ENCODE assay signal across 19 mouse cellular contexts in genomic region chr7:97426566-97426965, GRCm38 (mm10). TPM values are rescaled to one million over a fixed set of nuclear protein-coding genes. Genes with fewer than 3 reads are reported as not detected.
DNase-seq lines count a peak whose midpoint lies in the region; ATAC-seq and TF ChIP-seq lines count a peak whose summit lies in the region.
"Had no signal": no experiment of that assay in that cellular context is flagged by ENCODE, and none has a peak within 500 bp of the region (broad histone marks: within the 10 kb centered on the region; RNA-seq: fewer than 3 reads in every experiment).

No protein-coding gene starts in this region.

- 55% methylated on average over 6 of the region's 6 CpGs for WGBS in lung, postnatal 0 days
- 74% methylated on average over 6 of the region's 6 CpGs for WGBS in hindbrain, embryonic 13.5 days

- no peak overlapping the region for H3K4me3 ChIP-seq in lung, postnatal 0 days (ENCODE audit: low read depth, low read length)
- no peak overlapping the region for H3K4me3 ChIP-seq in hindbrain, embryonic 13.5 days
- H3K4me3 ChIP-seq: heart, embryonic 15.5 days; left cerebral cortex, adult 2 months; neural tube, embryonic 13.5 days had no signal

- H3K9me3 ChIP-seq in lung, postnatal 0 days (ENCODE audit: low read length), result no peaks in the 10 kb centered on the region
- no peaks in the 10 kb centered on the region for H3K9me3 ChIP-seq in hindbrain, embryonic 13.5 days
- H3K9me3 ChIP-seq: heart, embryonic 15.5 days; neural tube, embryonic 13.5 days had no signal

- intact Hi-C loops in gastrocnemius, postnatal 14 days (cut with DNase I; ENCODE audit: low total_unique reads), result loop anchor here (5.0 to 10.0 kb wide), 2 partner anchors 51 to 148 kb away; partner anchors contain the start of genes Aamdc and Rsf1

- peak; percentile 33; the same call in 1 of the 2 replicates for ATAC-seq in lung, postnatal 0 days
- ATAC-seq in hindbrain, embryonic 13.5 days (ENCODE audit: low FRiP score), result no peak
- ATAC-seq: hindbrain, embryonic 16.5 days; midbrain, embryonic 16.5 days had no signal

- no peak overlapping the region for H3K27ac ChIP-seq in lung, postnatal 0 days (ENCODE audit: low read length)
- H3K27ac ChIP-seq in hindbrain, embryonic 13.5 days, result no peak overlapping the region
- H3K27ac ChIP-seq: heart, embryonic 15.5 days; left cerebral cortex, adult 2 months; neural tube, embryonic 13.5 days had no signal

- no peak for TF ChIP-seq EP300 in lung, postnatal 0 days (IDR thresholded peaks at IDR 0.05)

- H3K9ac ChIP-seq in lung, postnatal 0 days (replicated peaks; ENCODE audit: low read depth), result no peak overlapping the region
- H3K9ac ChIP-seq in hindbrain, embryonic 13.5 days, result no peak overlapping the region
- H3K9ac ChIP-seq: heart, embryonic 15.5 days; neural tube, embryonic 13.5 days had no signal

- no peaks in the 10 kb centered on the region for H3K27me3 ChIP-seq in lung, postnatal 0 days (replicated peaks; ENCODE audit: insufficient read depth, low read length)
- H3K27me3 ChIP-seq in hindbrain, embryonic 13.5 days, result no peaks in the 10 kb centered on the region
- H3K27me3 ChIP-seq: heart, embryonic 15.5 days; neural tube, embryonic 13.5 days had no signal

- H3K4me2 ChIP-seq in lung, postnatal 0 days (replicated peaks; ENCODE audit: low read depth, low read length), result no peak overlapping the region
- H3K4me2 ChIP-seq in hindbrain, embryonic 13.5 days, result no peak overlapping the region
- H3K4me2 ChIP-seq: heart, embryonic 15.5 days; neural tube, embryonic 13.5 days had no signal

- no peak for TF ChIP-seq CTCF in lung, postnatal 0 days (IDR thresholded peaks at IDR 0.05)

- H3K4me1 ChIP-seq in lung, postnatal 0 days (ENCODE audit: insufficient read depth, low read depth, low read length), result peaks cover 3% of the 10 kb centered on the region
- H3K4me1 ChIP-seq in hindbrain, embryonic 13.5 days (replicated peaks), result peaks cover 21% of the 10 kb centered on the region

- no peaks in the 10 kb centered on the region for H3K36me3 ChIP-seq in lung, postnatal 0 days (ENCODE audit: insufficient read depth, low read length)
- H3K36me3 ChIP-seq in hindbrain, embryonic 13.5 days, result no peaks in the 10 kb centered on the region
- H3K36me3 ChIP-seq: heart, embryonic 15.5 days; neural tube, embryonic 13.5 days had no signal

- DNase-seq in adrenal gland, postnatal 14 days, result peak; percentile 48
- no peak for DNase-seq in adrenal gland, adult 8-10 months
- DNase-seq in lung, postnatal 0 days (ENCODE audit: low spot score), result peak; percentile 52
- DNase-seq in lung, postnatal 10 days, result no peak
- peak; percentile 36 to 42 for DNase-seq in cerebellum, postnatal 10 days
- DNase-seq in adipocyte (ENCODE audit: low spot score), result no peak
- no peak for DNase-seq in gastrocnemius, postnatal 14 days
- DNase-seq: gastrocnemius, postnatal 36 days; kidney, adult 2 months; kidney, postnatal 4 days; lung, adult 18-20 months had no signal

RNA-seq across cellular contexts. Expression of gene Thrsp, which starts 9.0 kb away (rescaled TPM):
- 655 and 670 TPM in 2 replicates for total RNA-seq in adrenal gland, postnatal 14 days (2021)
- total RNA-seq in adrenal gland, adult 8-10 months (2022), result 100 to 1,000 TPM in 3 of 4 experiments, 10 to 100 TPM in 1; 69.8 to 491 (median 335) TPM
- 2.4 and 2.5 TPM in 2 replicates for polyA plus RNA-seq in lung, postnatal 0 days (2015; fragmentation: Nextera tagmentation; extraction: Ambion mirVana)
- 10 to 100 TPM; 36.0 to 40.5 TPM for total RNA-seq in gastrocnemius, postnatal 14 days (2021)
- polyA plus RNA-seq in hindbrain, embryonic 13.5 days (2015; fragmentation: Nextera tagmentation; extraction: Ambion mirVana), result 1.8 and 2.6 TPM in 2 replicates
- total RNA-seq: common myeloid progenitor, adult 5-6 weeks had no signal
- polyA plus RNA-seq: C2C12 had no signal

RNA-seq across cellular contexts. Expression of gene Kctd14, which starts 24.6 kb away (rescaled TPM):
- total RNA-seq in adrenal gland, postnatal 14 days (2021), result 1.7 and 2.8 TPM in 2 replicates
- 1 to 10 TPM; 1.8 to 4.0 (median 3.0) TPM for total RNA-seq in adrenal gland, adult 8-10 months (2022)
- 4.8 and 6.7 TPM in 2 replicates for polyA plus RNA-seq in lung, postnatal 0 days (2015; fragmentation: Nextera tagmentation; extraction: Ambion mirVana)
- under 1 TPM; 0.16 to 0.23 TPM for total RNA-seq in gastrocnemius, postnatal 14 days (2021)
- polyA plus RNA-seq in hindbrain, embryonic 13.5 days (2015; fragmentation: Nextera tagmentation; extraction: Ambion mirVana), result 1.1 and 1.5 TPM in 2 replicates
- total RNA-seq: gastrocnemius, postnatal 36 days had no signal
- polyA plus RNA-seq: C2C12 had no signal

RNA-seq across cellular contexts. Expression of gene Ndufc2, which starts 26.8 kb away (rescaled TPM):
- 443 and 493 TPM in 2 replicates for total RNA-seq in adrenal gland, postnatal 14 days (2021)
- 100 to 1,000 TPM; 202 to 264 (median 251) TPM for total RNA-seq in adrenal gland, adult 8-10 months (2022)
- polyA plus RNA-seq in lung, postnatal 0 days (2015; fragmentation: Nextera tagmentation; extraction: Ambion mirVana), result 461 and 535 TPM in 2 replicates
- 100 to 1,000 TPM; 304 to 343 TPM for total RNA-seq in gastrocnemius, postnatal 14 days (2021)
- polyA plus RNA-seq in hindbrain, embryonic 13.5 days (2015; fragmentation: Nextera tagmentation; extraction: Ambion mirVana), result 445 and 471 TPM in 2 replicates

RNA-seq across cellular contexts. Expression of gene Ints4, which starts 54.2 kb away (rescaled TPM):
- 52.2 and 53.5 TPM in 2 replicates for total RNA-seq in adrenal gland, postnatal 14 days (2021)
- total RNA-seq in adrenal gland, adult 8-10 months (2022), result 10 to 100 TPM; 55.3 to 82.3 (median 72.2) TPM
- polyA plus RNA-seq in lung, postnatal 0 days (2015; fragmentation: Nextera tagmentation; extraction: Ambion mirVana), result 19.8 and 21.2 TPM in 2 replicates
- total RNA-seq in gastrocnemius, postnatal 14 days (2021), result 10 to 100 TPM; 21.2 to 24.9 TPM
- polyA plus RNA-seq in hindbrain, embryonic 13.5 days (2015; fragmentation: Nextera tagmentation; extraction: Ambion mirVana), result 50.0 and 50.9 TPM in 2 replicates

RNA-seq across cellular contexts. Expression of gene Alg8, which starts 55.2 kb away (rescaled TPM):
- 16.3 and 18.0 TPM in 2 replicates for total RNA-seq in adrenal gland, postnatal 14 days (2021)
- total RNA-seq in adrenal gland, adult 8-10 months (2022), result 10 to 100 TPM; 11.2 to 18.6 (median 15.8) TPM
- 11.0 TPM in 2 replicates for polyA plus RNA-seq in lung, postnatal 0 days (2015; fragmentation: Nextera tagmentation; extraction: Ambion mirVana)
- total RNA-seq in gastrocnemius, postnatal 14 days (2021), result 1 to 10 TPM; 2.9 to 5.5 TPM
- 16.5 and 17.4 TPM in 2 replicates for polyA plus RNA-seq in hindbrain, embryonic 13.5 days (2015; fragmentation: Nextera tagmentation; extraction: Ambion mirVana)

Comparison
In these comparisons a context has a peak if more than half of its experiments do, and no peak if none do; other contexts are left out.
1. DNase-seq: peak in adrenal gland, postnatal 14 days (single experiment), lung, postnatal 0 days (single experiment) and cerebellum, postnatal 10 days (2 of 2); none in adrenal gland, adult 8-10 months (single experiment), lung, postnatal 10 days (single experiment), adipocyte (single experiment) and gastrocnemius, postnatal 14 days (single experiment).